Mouse (Mus musculus): ENCODE measurements around the gene Dnajb4. TPM values are rescaled to one million over a fixed set of nuclear protein-coding genes. Genes with fewer than 3 reads are reported as not detected.

Dnajb4 gene
- total and polyA plus RNA-seq, 3 experiments, result 10.7 to 14.6 TPM; not detected in 1

GRCm38 (mm10) chr3:152202942-152203341, 7.2 kb downstream of the Dnajb4 start:
- H3K27me3 ChIP-seq (ENCODE audit: control insufficient read depth in 1 of 2, insufficient read depth in 2 of 2, low read length in 2 of 2), result no peaks in the 10 kb centered on the region
- H3K9me3 ChIP-seq (replicated peaks; ENCODE audit: insufficient read depth, low read length), result no peaks in the 10 kb centered on the region
- peaks cover 0 to 31% of the 10 kb centered on the region in 2 experiments; a peak in 2 of 4 replicates for H3K36me3 ChIP-seq (ENCODE audit: control insufficient read depth in 1 of 2, insufficient read depth in 2 of 2, low read length in 2 of 2)
- DNase-seq (ENCODE audit: low read depth, low spot score), result no peak
- H3K27ac ChIP-seq (ENCODE audit: control insufficient read depth, low read depth, low read length), result no peak overlapping the region
- H3K4me3 ChIP-seq (ENCODE audit: control insufficient read depth in 1 of 2, insufficient read depth in 1 of 2, low read depth in 2 of 2, low read length in 2 of 2), result no peak overlapping the region
- H3K4me1 ChIP-seq (ENCODE audit: control insufficient read depth in 1 of 2, insufficient read depth in 2 of 2, low read length in 2 of 2), result peaks cover 11 to 18% of the 10 kb centered on the region in 2 experiments
- peaks cover 4% of the 10 kb centered on the region for H3K79me2 ChIP-seq (ENCODE audit: control insufficient read depth, insufficient read depth, low read length, poor library complexity)
- peak; percentile 87; the same call in 1 of the 2 replicates for TF ChIP-seq MAFK (IDR thresholded peaks at IDR 0.05; ENCODE audit: borderline replicate concordance, low read depth, low read length)
- TF ChIP-seq TBP (IDR thresholded peaks at IDR 0.05; ENCODE audit: low read depth, low read length), result no peak
- H3K9ac ChIP-seq (ENCODE audit: control insufficient read depth, low read depth, low read length, poor library complexity, severe bottlenecking), result no peak overlapping the region

GRCm38 (mm10) chr3:152201651-152202050, 8.5 kb downstream of the Dnajb4 start:
- TF ChIP-seq KAT2A (conservative IDR thresholded peaks at IDR 0.05; ENCODE audit: low read depth, low read length) (no peak), JUND (IDR thresholded peaks at IDR 0.05; ENCODE audit: low read depth, low read length) (no peak), MAX (IDR thresholded peaks at IDR 0.05; ENCODE audit: low read length) (no peak), CTCF (IDR thresholded peaks at IDR 0.05 in 2 of 3, conservative IDR thresholded peaks at IDR 0.05 in 1 of 3; ENCODE audit: control insufficient read depth in 1 of 3, insufficient read depth in 1 of 3, low read depth in 2 of 3, low read length in 3 of 3, poor library complexity in 1 of 3, severe bottlenecking in 1 of 3) (no peak), ZC3H11A (IDR thresholded peaks at IDR 0.05; ENCODE audit: low read depth, low read length) (no peak), SMC3 (IDR thresholded peaks at IDR 0.05; ENCODE audit: low read depth, low read length) (no peak)
- no peak overlapping the region for H3K9ac ChIP-seq (ENCODE audit: control insufficient read depth, low read depth, low read length, poor library complexity, severe bottlenecking)
- peaks cover 12 to 18% of the 10 kb centered on the region in 2 experiments for H3K4me1 ChIP-seq (ENCODE audit: control insufficient read depth in 1 of 2, insufficient read depth in 2 of 2, low read length in 2 of 2)
- peaks cover 0 to 28% of the 10 kb centered on the region in 2 experiments; a peak in 2 of 4 replicates for H3K36me3 ChIP-seq (ENCODE audit: control insufficient read depth in 1 of 2, insufficient read depth in 2 of 2, low read length in 2 of 2)
- H3K27ac ChIP-seq (ENCODE audit: control insufficient read depth, low read depth, low read length), result no peak overlapping the region
- H3K9me3 ChIP-seq (replicated peaks; ENCODE audit: insufficient read depth, low read length), result no peaks in the 10 kb centered on the region
- no peak overlapping the region for H3K4me3 ChIP-seq (ENCODE audit: control insufficient read depth in 1 of 2, insufficient read depth in 1 of 2, low read depth in 2 of 2, low read length in 2 of 2)
- no peaks in the 10 kb centered on the region; the same call in 1 of the 2 replicates for H3K79me2 ChIP-seq (ENCODE audit: control insufficient read depth, insufficient read depth, low read length, poor library complexity)
- DNase-seq (ENCODE audit: low read depth, low spot score), result no peak
- H3K27me3 ChIP-seq (ENCODE audit: control insufficient read depth in 1 of 2, insufficient read depth in 2 of 2, low read length in 2 of 2), result no peaks in the 10 kb centered on the region

GRCm38 (mm10) chr3:152201181-152201580, 8.9 kb downstream of the Dnajb4 start:
- no peak overlapping the region for H3K9ac ChIP-seq (ENCODE audit: control insufficient read depth, low read depth, low read length, poor library complexity, severe bottlenecking)
- H3K27me3 ChIP-seq (ENCODE audit: control insufficient read depth in 1 of 2, insufficient read depth in 2 of 2, low read length in 2 of 2), result no peaks in the 10 kb centered on the region
- no peaks in the 10 kb centered on the region for H3K9me3 ChIP-seq (replicated peaks; ENCODE audit: insufficient read depth, low read length)
- H3K4me3 ChIP-seq (ENCODE audit: control insufficient read depth in 1 of 2, insufficient read depth in 1 of 2, low read depth in 2 of 2, low read length in 2 of 2), result no peak overlapping the region
- no peak for DNase-seq (ENCODE audit: low read depth, low spot score)
- H3K4me1 ChIP-seq (ENCODE audit: control insufficient read depth in 1 of 2, insufficient read depth in 2 of 2, low read length in 2 of 2), result peaks cover 13 to 18% of the 10 kb centered on the region in 2 experiments
- no peaks in the 10 kb centered on the region; the same call in 1 of the 2 replicates for H3K79me2 ChIP-seq (ENCODE audit: control insufficient read depth, insufficient read depth, low read length, poor library complexity)
- peaks cover 0 to 24% of the 10 kb centered on the region in 2 experiments; a peak in 2 of 4 replicates for H3K36me3 ChIP-seq (ENCODE audit: control insufficient read depth in 1 of 2, insufficient read depth in 2 of 2, low read length in 2 of 2)
- H3K27ac ChIP-seq (ENCODE audit: control insufficient read depth, low read depth, low read length), result no peak overlapping the region
- no peak for TF ChIP-seq BHLHE40 (IDR thresholded peaks at IDR 0.05; ENCODE audit: borderline replicate concordance, low read depth, low read length)
- TF ChIP-seq MYC (IDR thresholded peaks at IDR 0.05; ENCODE audit: low read depth, low read length), result no peak
- TF ChIP-seq ZNF384 (IDR thresholded peaks at IDR 0.05; ENCODE audit: low read depth, low read length), result no peak
- no peak for TF ChIP-seq MAX (IDR thresholded peaks at IDR 0.05; ENCODE audit: low read length)
- TF ChIP-seq CTCF (IDR thresholded peaks at IDR 0.05 in 2 of 3, conservative IDR thresholded peaks at IDR 0.05 in 1 of 3; ENCODE audit: control insufficient read depth in 1 of 3, insufficient read depth in 1 of 3, low read depth in 2 of 3, low read length in 3 of 3, poor library complexity in 1 of 3, severe bottlenecking in 1 of 3), result no peak
- TF ChIP-seq EP300 (IDR thresholded peaks at IDR 0.05; ENCODE audit: low read depth in 1 of 2, low read length in 2 of 2), result no peak
- no peak for TF ChIP-seq MXI1 (IDR thresholded peaks at IDR 0.05; ENCODE audit: low read depth, low read length)
- TF ChIP-seq CHD1 (IDR thresholded peaks at IDR 0.05; ENCODE audit: low read depth, low read length), result no peak
- no peak for TF ChIP-seq NRF1 (IDR thresholded peaks at IDR 0.05; ENCODE audit: insufficient read depth, low read depth, low read length, poor library complexity, severe bottlenecking)
- TF ChIP-seq MEF2A (IDR thresholded peaks at IDR 0.05; ENCODE audit: extremely low read depth, insufficient replicate concordance, low read depth, low read length, poor library complexity, severe bottlenecking), result no peak
- TF ChIP-seq MAZ (IDR thresholded peaks at IDR 0.05; ENCODE audit: low read depth, low read length), result no peak
- TF ChIP-seq ZC3H11A (IDR thresholded peaks at IDR 0.05; ENCODE audit: low read depth, low read length), result no peak
- no peak for TF ChIP-seq NELFE (IDR thresholded peaks at IDR 0.05; ENCODE audit: low read depth, low read length)
- TF ChIP-seq GABPA (IDR thresholded peaks at IDR 0.05; ENCODE audit: low read depth, low read length), result no peak
- TF ChIP-seq CHD2 (IDR thresholded peaks at IDR 0.05; ENCODE audit: low read length), result no peak
- no peak for TF ChIP-seq GATA1 (IDR thresholded peaks at IDR 0.05; ENCODE audit: low read depth, low read length)
- no peak for TF ChIP-seq USF1 (IDR thresholded peaks at IDR 0.05; ENCODE audit: low read depth, low read length)
- no peak for TF ChIP-seq MYB (IDR thresholded peaks at IDR 0.05; ENCODE audit: low read depth, low read length)
